Mouse (Mus musculus): ENCODE results near the gene Sar1b. TPM values are rescaled to one million over a fixed set of nuclear protein-coding genes. Genes with fewer than 3 reads are reported as not detected.

Gene Sar1b
- polyA plus RNA-seq, 2 experiments, result 55.1 to 117 TPM

DNA sequence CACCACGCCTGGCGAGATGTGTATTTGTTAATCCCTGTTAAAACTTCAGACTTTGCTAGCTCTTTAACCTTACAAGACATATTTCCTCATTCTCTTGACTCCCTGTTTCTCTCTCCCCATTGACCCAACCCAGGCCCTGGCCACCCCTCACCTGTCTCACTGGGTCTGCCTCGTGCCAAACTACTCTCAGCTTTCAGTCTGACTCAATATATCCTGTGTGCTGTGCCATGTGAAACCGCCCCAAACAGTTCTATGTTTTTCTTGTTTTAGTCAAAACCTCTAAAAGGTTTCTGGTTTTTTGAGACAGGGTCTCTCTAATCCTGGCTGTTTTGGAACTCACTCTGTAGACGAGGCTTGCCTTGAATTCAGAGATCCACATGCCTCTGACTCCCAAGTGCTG lies 2.2 kb upstream of the Sar1b start:
- no peak overlapping the region for H3K27ac ChIP-seq (replicated peaks; ENCODE audit: low read depth, low read length)
- WGBS, result 81% methylated on average over 5 of the region's 5 CpGs
- no peak overlapping the region for H3K4me2 ChIP-seq (replicated peaks; ENCODE audit: low read depth, low read length, severe bottlenecking)
- H3K9me3 ChIP-seq (ENCODE audit: control insufficient read depth, low read length), result no peaks in the 10 kb centered on the region
- ATAC-seq (ENCODE audit: low FRiP score, low read depth) (no peak), DNase-seq (ENCODE audit: low spot score) (no peak)
- H3K9ac ChIP-seq (ENCODE audit: low read depth, low read length, severe bottlenecking), result no peak overlapping the region
- no peak for TF ChIP-seq POLR2A (IDR thresholded peaks at IDR 0.05; ENCODE audit: borderline replicate concordance, extremely low read depth, insufficient read depth, insufficient read length)
- H3K27me3 ChIP-seq (ENCODE audit: control insufficient read depth, insufficient read depth, low read length), result no peaks in the 10 kb centered on the region
- H3K4me3 ChIP-seq (replicated peaks; ENCODE audit: low read length), result no peak overlapping the region
- no peaks in the 10 kb centered on the region for H3K36me3 ChIP-seq (ENCODE audit: control insufficient read depth, insufficient read depth, low read length)
- peaks cover 11% of the 10 kb centered on the region for H3K4me1 ChIP-seq (ENCODE audit: control insufficient read depth, insufficient read depth, low read length)

GRCm38 (mm10) chr11:51763955-51764354 lies 468 bp downstream of the Sar1b start:
- peaks cover 11% of the 10 kb centered on the region for H3K4me1 ChIP-seq (ENCODE audit: control insufficient read depth, insufficient read depth, low read length)
- WGBS, result 6% methylated on average over 13 of the region's 13 CpGs
- H3K4me2 ChIP-seq (replicated peaks; ENCODE audit: low read depth, low read length, severe bottlenecking), result peak overlapping the region; percentile 73
- H3K9ac ChIP-seq (ENCODE audit: low read depth, low read length, severe bottlenecking), result peak overlapping the region; percentile 80
- H3K9me3 ChIP-seq (ENCODE audit: control insufficient read depth, low read length), result no peaks in the 10 kb centered on the region
- no peak for TF ChIP-seq POLR2A (IDR thresholded peaks at IDR 0.05; ENCODE audit: borderline replicate concordance, extremely low read depth, insufficient read depth, insufficient read length)
- H3K4me3 ChIP-seq (replicated peaks; ENCODE audit: low read length), result peak overlapping the region; percentile 66
- no peak overlapping the region for H3K27ac ChIP-seq (replicated peaks; ENCODE audit: low read depth, low read length)
- H3K36me3 ChIP-seq (ENCODE audit: control insufficient read depth, insufficient read depth, low read length), result no peaks in the 10 kb centered on the region
- H3K27me3 ChIP-seq (ENCODE audit: control insufficient read depth, insufficient read depth, low read length), result no peaks in the 10 kb centered on the region
- DNase-seq (ENCODE audit: low spot score) (no peak), ATAC-seq (ENCODE audit: low FRiP score, low read depth) (no peak; the same call in 1 of the 2 replicates)

GRCm38 (mm10) chr11:51764816-51765215 lies 1.3 kb downstream of the Sar1b start:
- peak overlapping the region; percentile 66; the same call in 1 of the 2 replicates for H3K4me3 ChIP-seq (replicated peaks; ENCODE audit: low read length)
- TF ChIP-seq POLR2A (IDR thresholded peaks at IDR 0.05; ENCODE audit: borderline replicate concordance, extremely low read depth, insufficient read depth, insufficient read length), result no peak
- peaks cover 11% of the 10 kb centered on the region for H3K4me1 ChIP-seq (ENCODE audit: control insufficient read depth, insufficient read depth, low read length)
- H3K9ac ChIP-seq (ENCODE audit: low read depth, low read length, severe bottlenecking), result no peak overlapping the region
- no peak for DNase-seq (ENCODE audit: low spot score)
- no peaks in the 10 kb centered on the region for H3K9me3 ChIP-seq (ENCODE audit: control insufficient read depth, low read length)
- no peaks in the 10 kb centered on the region for H3K36me3 ChIP-seq (ENCODE audit: control insufficient read depth, insufficient read depth, low read length)
- 89% methylated on average over 4 of the region's 4 CpGs for WGBS
- no peak overlapping the region for H3K27ac ChIP-seq (replicated peaks; ENCODE audit: low read depth, low read length)
- H3K4me2 ChIP-seq (replicated peaks; ENCODE audit: low read depth, low read length, severe bottlenecking), result peak overlapping the region; percentile 73
- ATAC-seq (ENCODE audit: low FRiP score, low read depth), result no peak
- H3K27me3 ChIP-seq (ENCODE audit: control insufficient read depth, insufficient read depth, low read length), result no peaks in the 10 kb centered on the region

DNA sequence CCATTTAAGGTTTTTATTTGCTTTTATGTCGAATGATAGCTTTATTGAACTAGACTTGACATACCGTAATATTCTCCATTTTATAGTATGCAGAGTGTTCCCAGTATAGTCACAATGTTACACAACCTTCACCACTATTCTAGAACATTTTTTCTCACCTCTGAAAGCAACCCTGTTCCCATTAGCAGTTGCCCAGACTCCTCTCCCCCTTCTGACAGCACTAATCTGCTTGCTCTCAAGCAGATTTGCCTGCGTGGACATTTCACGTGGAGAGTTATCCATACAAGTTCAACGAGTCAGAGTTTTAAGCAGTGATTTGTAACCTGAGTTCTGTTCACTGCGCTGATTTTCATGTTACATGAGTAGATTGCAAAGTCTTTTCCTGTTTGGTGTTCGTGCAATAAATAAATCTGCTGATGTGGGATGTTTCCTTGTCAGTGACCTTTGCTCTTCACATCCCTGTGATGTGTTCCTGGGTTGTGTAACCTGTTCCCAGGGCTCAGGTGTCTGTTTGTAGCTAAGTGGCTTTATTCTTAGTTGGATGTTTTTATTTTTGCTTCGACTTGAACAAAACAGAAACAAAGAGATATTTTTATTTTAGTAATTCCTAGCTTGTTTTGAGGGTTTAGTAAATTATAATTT lies 4.2 kb downstream of the Sar1b start:
- H3K36me3 ChIP-seq (ENCODE audit: control insufficient read depth, insufficient read depth, low read length), result no peaks in the 10 kb centered on the region
- TF ChIP-seq POLR2A (IDR thresholded peaks at IDR 0.05; ENCODE audit: borderline replicate concordance, extremely low read depth, insufficient read depth, insufficient read length), result no peak
- no peak overlapping the region for H3K4me3 ChIP-seq (replicated peaks; ENCODE audit: low read length)
- ATAC-seq (ENCODE audit: low FRiP score, low read depth), result no peak
- no peak overlapping the region for H3K27ac ChIP-seq (replicated peaks; ENCODE audit: low read depth, low read length)
- H3K9ac ChIP-seq (ENCODE audit: low read depth, low read length, severe bottlenecking), result no peak overlapping the region
- H3K9me3 ChIP-seq (ENCODE audit: control insufficient read depth, low read length), result no peaks in the 10 kb centered on the region
- no peaks in the 10 kb centered on the region for H3K27me3 ChIP-seq (ENCODE audit: control insufficient read depth, insufficient read depth, low read length)
- 69% methylated on average over 8 of the region's 8 CpGs for WGBS
- H3K4me2 ChIP-seq (replicated peaks; ENCODE audit: low read depth, low read length, severe bottlenecking), result no peak overlapping the region
- peaks cover 11% of the 10 kb centered on the region for H3K4me1 ChIP-seq (ENCODE audit: control insufficient read depth, insufficient read depth, low read length)
- DNase-seq (ENCODE audit: low spot score), result no peak

DNA sequence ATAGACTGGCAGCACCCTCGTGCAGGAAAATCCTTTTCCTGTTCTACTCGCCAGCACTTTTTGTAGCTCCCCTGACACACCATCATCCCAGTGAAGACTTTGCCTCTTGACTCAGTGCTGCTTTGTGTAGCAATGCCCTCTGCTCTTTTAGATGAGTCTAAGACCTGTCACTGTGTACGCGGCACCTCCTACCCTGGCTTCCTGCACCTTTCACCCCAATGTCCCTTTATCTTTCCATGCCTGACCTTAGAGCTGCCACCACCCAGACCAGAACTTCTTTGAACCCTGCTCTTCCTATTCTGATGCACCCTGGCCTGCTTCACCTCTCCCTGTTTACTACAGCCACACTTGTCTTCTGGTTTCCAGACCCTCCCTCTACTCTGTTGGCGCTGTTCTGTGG lies 4.8 kb downstream of the Sar1b start:
- peaks cover 8% of the 10 kb centered on the region for H3K4me1 ChIP-seq (ENCODE audit: control insufficient read depth, insufficient read depth, low read length)
- ATAC-seq (ENCODE audit: low FRiP score, low read depth) (no peak), DNase-seq (ENCODE audit: low spot score) (no peak)
- no peak for TF ChIP-seq POLR2A (IDR thresholded peaks at IDR 0.05; ENCODE audit: borderline replicate concordance, extremely low read depth, insufficient read depth, insufficient read length)
- no peaks in the 10 kb centered on the region for H3K27me3 ChIP-seq (ENCODE audit: control insufficient read depth, insufficient read depth, low read length)
- H3K36me3 ChIP-seq (ENCODE audit: control insufficient read depth, insufficient read depth, low read length), result no peaks in the 10 kb centered on the region
- WGBS, result 67% methylated on average over 5 of the region's 5 CpGs
- H3K4me2 ChIP-seq (replicated peaks; ENCODE audit: low read depth, low read length, severe bottlenecking), result no peak overlapping the region
- H3K4me3 ChIP-seq (replicated peaks; ENCODE audit: low read length), result no peak overlapping the region
- no peaks in the 10 kb centered on the region for H3K9me3 ChIP-seq (ENCODE audit: control insufficient read depth, low read length)
- H3K27ac ChIP-seq (replicated peaks; ENCODE audit: low read depth, low read length), result no peak overlapping the region
- no peak overlapping the region for H3K9ac ChIP-seq (ENCODE audit: low read depth, low read length, severe bottlenecking)

Data from limb, embryonic 14.5 days (tissue).